Mouse (Mus musculus) urinary bladder, adult 18-20 months (tissue): Measurements from ENCODE around the gene Nkpd1.

ENCODE experiments used
- DNase-seq, 2 experiments: peaks; one replicate each; pipeline ENCODE4 v3.0.0; 2022; ENCODE audit warnings: low spot score in 2 of 2, mixed read lengths in 2 of 2

Nkpd1 gene

GRCm38 (mm10) chr7:19517652-19518365, at the start of gene Nkpd1:
TSS of gene Nkpd1 (plus strand) at chr7:19517838.
- peak; percentile 39 to 58 for DNase-seq

GRCm38 (mm10) chr7:19468279-19468678, 49.4 kb upstream of the Nkpd1 start:
- no peak for DNase-seq

- no peak for DNase-seq
These were observed 48.2 kb upstream of the Nkpd1 start for GRCm38 (mm10) chr7:19469404-19469803.

- no peak for DNase-seq
These were observed 47.3 kb upstream of the Nkpd1 start for GRCm38 (mm10) chr7:19470308-19470707.

GRCm38 (mm10) chr7:19472403-19472802, 45.2 kb upstream of the Nkpd1 start:
- no peak for DNase-seq

GRCm38 (mm10) chr7:19473875-19474443, 43.7 kb upstream of the Nkpd1 start:
- DNase-seq: peak; percentile 56 to 67

GRCm38 (mm10) chr7:19477084-19477483, 40.6 kb upstream of the Nkpd1 start:
- DNase-seq: no peak

- DNase-seq: peak in 1 of 2 experiments; percentile 29
These were observed 39.8 kb upstream of the Nkpd1 start for GRCm38 (mm10) chr7:19477624-19478384.

GRCm38 (mm10) chr7:19483281-19483680, 34.4 kb upstream of the Nkpd1 start:
- DNase-seq: no peak

- no peak for DNase-seq
These were observed 32.1 kb upstream of the Nkpd1 start for GRCm38 (mm10) chr7:19485488-19485887.

- DNase-seq: no peak
These were observed 31.1 kb upstream of the Nkpd1 start for GRCm38 (mm10) chr7:19486549-19486948.

GRCm38 (mm10) chr7:19489525-19489924, 28.1 kb upstream of the Nkpd1 start:
- no peak for DNase-seq

- peak in 1 of 2 experiments; percentile 31 for DNase-seq
These were observed 25.9 kb upstream of the Nkpd1 start for GRCm38 (mm10) chr7:19491731-19492130.

GRCm38 (mm10) chr7:19494751-19495474, 22.7 kb upstream of the Nkpd1 start:
- DNase-seq: no peak

GRCm38 (mm10) chr7:19495521-19496213, 22.0 kb upstream of the Nkpd1 start:
- DNase-seq: no peak

GRCm38 (mm10) chr7:19496214-19496555, 21.5 kb upstream of the Nkpd1 start:
- no peak for DNase-seq

GRCm38 (mm10) chr7:19498326-19498725, 19.3 kb upstream of the Nkpd1 start:
- no peak for DNase-seq

- no peak for DNase-seq
These were observed 16.9 kb upstream of the Nkpd1 start for GRCm38 (mm10) chr7:19500420-19501363.

- no peak for DNase-seq
These were observed 16.0 kb upstream of the Nkpd1 start for GRCm38 (mm10) chr7:19501658-19502057.

- DNase-seq: peak; percentile 34 to 48
These were observed 14.1 kb upstream of the Nkpd1 start for GRCm38 (mm10) chr7:19503481-19504068.
